Mouse (Mus musculus) stomach, embryonic 15.5 days (tissue): ENCODE measurements around the gene Vnn1. TPM values are rescaled to one million over a fixed set of nuclear protein-coding genes. Genes with fewer than 3 reads are reported as not detected.

Source experiments
- ATAC-seq: fragments of 200-750 bp; cut with Nextera tagmentation; 2 replicates; pipeline ENCODE4 v1.8.0; 2017; ENCODE audit warnings: low read depth, moderate number of reproducible peaks, moderate TSS enrichment; ENCODE audit not compliant: insufficient read depth, low FRiP score
- H3K27ac ChIP-seq: fragments of 300-500 bp; sonication (generic); 2 replicates; pipeline ENCODE4 v1.5.1; 2015; ENCODE audit warnings: mild to moderate bottlenecking, inconsistent platforms
- H3K27me3 ChIP-seq: fragments of 300-500 bp; sonication (generic); replicated peaks from 2 replicates; pipeline ENCODE4 v1.6.1; 2015; ENCODE audit warnings: inconsistent platforms
- H3K36me3 ChIP-seq: fragments of 300-500 bp; sonication (generic); 2 replicates; pipeline ENCODE4 v1.6.1; 2015; ENCODE audit warnings: inconsistent platforms
- H3K4me1 ChIP-seq: fragments of 300-500 bp; sonication (generic); 2 replicates; pipeline ENCODE4 v1.6.1; 2015; ENCODE audit warnings: inconsistent platforms
- H3K4me2 ChIP-seq: fragments of 300-500 bp; sonication (generic); 2 replicates; pipeline ENCODE4 v1.6.1; 2015; ENCODE audit warnings: mild to moderate bottlenecking, inconsistent platforms
- H3K4me3 ChIP-seq: fragments of 300-500 bp; sonication (generic); replicated peaks from 2 replicates; pipeline ENCODE4 v1.5.1; 2015; ENCODE audit warnings: inconsistent platforms
- H3K9ac ChIP-seq: fragments of 300-500 bp; sonication (generic); 2 replicates; pipeline ENCODE4 v1.6.1; 2015; ENCODE audit warnings: inconsistent platforms
- H3K9me3 ChIP-seq: fragments of 300-500 bp; sonication (generic); 2 replicates; pipeline ENCODE4 v1.6.1; 2016; ENCODE audit warnings: inconsistent platforms
- WGBS: fragments of 180-500 bp; shearing (Covaris S2); methylation state at CpG from one replicate; pipeline ENCODE4 v1.1.7; 2015; 5-methylcytosine and 5-hydroxymethylcytosine counted together
- polyA plus RNA-seq: library from polyadenylated mRNA; unstranded; fragments of >200 nt; fragmentation: Nextera tagmentation; extraction: Ambion mirVana; gene quantifications from 2 replicates; pipeline ENCODE4 v1.2.1, GENCODE M21; 2015

Gene Vnn1
- polyA plus RNA-seq, 1 experiment from 2014 or later, result 3.0 TPM

DNA sequence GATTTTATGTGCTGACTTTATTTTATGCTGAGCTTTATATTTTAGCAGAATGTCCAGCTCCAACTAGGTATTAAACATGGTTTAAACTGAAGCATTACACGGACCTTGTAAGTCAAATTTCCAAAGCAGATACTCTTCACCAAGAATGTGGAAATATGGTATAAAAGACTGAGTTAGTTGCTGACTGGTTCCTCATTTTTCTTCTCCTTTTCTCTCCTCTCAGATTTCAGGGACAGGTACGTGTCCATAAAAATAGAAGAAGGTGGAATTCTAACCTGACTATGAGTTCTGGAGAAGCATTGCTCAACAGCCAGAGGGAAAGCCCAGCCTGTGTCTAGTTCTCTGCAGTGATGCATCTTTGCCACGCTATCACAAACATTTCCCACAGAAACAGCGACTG, 25.6 kb downstream of the Vnn1 start, which contains the start of gene Taar1:
Taar1 (plus strand) TSS at position 301 of the 400 bp plus-strand sequence.
- Histone ChIP-seq H3K36me3 (no peaks in the 10 kb centered on the region), H3K4me3 (no peak within 1 kb of the TSS), H3K4me2 (no peak within 1 kb of the TSS), H3K27ac (no peak within 1 kb of the TSS), H3K4me1 (no peaks in the 10 kb centered on the region), H3K9ac (no peak within 1 kb of the TSS), H3K27me3 (no peaks in the 10 kb centered on the region), H3K9me3 (no peaks in the 10 kb centered on the region)
- WGBS, result 87% methylated on average over 4 of the region's 4 CpGs
- ATAC-seq, result no peak

DNA sequence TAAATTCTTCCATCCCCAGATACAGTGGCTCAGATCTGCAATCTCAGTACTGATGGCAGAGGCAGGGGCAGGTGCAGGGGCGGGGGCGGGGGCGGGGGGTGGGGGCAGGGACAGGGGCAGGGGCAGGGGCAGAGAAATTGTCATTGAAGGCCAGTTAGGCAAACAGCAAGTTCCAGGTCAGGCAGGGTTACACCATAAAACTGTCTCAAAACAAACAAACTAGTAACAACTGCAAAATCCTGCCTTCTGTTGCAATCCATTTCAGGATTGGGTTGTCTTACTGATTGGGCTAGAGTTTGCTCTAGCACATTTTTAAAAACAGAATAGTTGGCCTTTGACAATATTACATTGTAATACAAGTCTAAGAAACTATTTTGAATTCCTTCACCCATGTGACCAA, 28.0 kb downstream of the Vnn1 start:
- Histone ChIP-seq H3K36me3 (no peaks in the 10 kb centered on the region), H3K4me1 (no peaks in the 10 kb centered on the region), H3K4me3 (no peak overlapping the region), H3K27ac (no peak overlapping the region), H3K9ac (no peak overlapping the region), H3K4me2 (no peak overlapping the region), H3K27me3 (no peaks in the 10 kb centered on the region), H3K9me3 (no peaks in the 10 kb centered on the region)
- ATAC-seq, result no peak
- WGBS, result 56% methylated on average over 3 of the region's 3 CpGs

DNA sequence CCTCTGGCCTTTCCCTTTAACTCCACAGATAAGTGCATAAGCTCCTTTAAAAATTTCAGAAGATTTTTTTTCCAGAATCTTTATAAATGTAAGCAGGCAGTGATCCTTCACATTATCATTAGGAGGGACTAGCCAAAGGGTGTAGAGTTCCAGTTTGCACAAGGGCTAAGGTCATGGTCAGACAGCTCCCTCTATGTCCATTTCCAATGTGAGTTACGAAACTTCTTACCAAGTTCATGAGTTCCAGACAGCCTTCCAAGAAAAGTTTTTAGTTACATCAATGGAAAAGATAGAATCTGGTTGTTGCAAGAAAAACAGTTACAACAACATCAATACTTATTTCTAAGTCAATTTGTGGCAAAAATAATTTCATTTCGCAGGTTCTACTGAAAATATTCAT, 29.5 kb downstream of the Vnn1 start:
- Histone ChIP-seq H3K4me3 (no peak overlapping the region), H3K9ac (no peak overlapping the region), H3K27me3 (no peaks in the 10 kb centered on the region), H3K9me3 (no peaks in the 10 kb centered on the region), H3K4me2 (no peak overlapping the region), H3K36me3 (no peaks in the 10 kb centered on the region), H3K27ac (no peak overlapping the region), H3K4me1 (no peaks in the 10 kb centered on the region)
- ATAC-seq, result no peak
- WGBS, result 85% methylated on average over 2 of the region's 2 CpGs

DNA sequence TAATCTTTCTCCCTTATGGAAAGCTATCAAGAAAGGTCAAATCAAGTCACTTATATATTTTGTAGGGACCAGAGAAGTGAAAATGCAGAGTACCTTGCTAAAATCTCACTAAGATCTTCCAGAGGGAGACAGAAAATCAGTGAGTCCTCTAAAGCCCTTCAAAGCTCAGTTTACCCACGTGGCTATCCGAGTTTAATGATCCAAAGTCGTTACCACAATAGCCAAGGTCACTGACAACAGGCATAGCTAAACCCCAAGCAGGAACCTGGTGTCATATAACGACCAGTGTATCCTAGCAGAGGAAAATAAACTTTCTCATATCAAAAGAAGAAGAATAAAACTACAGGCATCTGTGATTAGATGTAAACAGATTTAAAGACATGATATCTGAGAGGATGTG, 43.1 kb downstream of the Vnn1 start:
- H3K27me3 ChIP-seq, result no peaks in the 10 kb centered on the region
- no peaks in the 10 kb centered on the region for H3K4me1 ChIP-seq
- H3K9ac ChIP-seq, result no peak overlapping the region
- H3K9me3 ChIP-seq, result no peaks in the 10 kb centered on the region
- WGBS, result 53% methylated on average over 4 of the region's 4 CpGs
- H3K36me3 ChIP-seq, result no peaks in the 10 kb centered on the region
- no peak overlapping the region for H3K27ac ChIP-seq
- no peak for ATAC-seq
- no peak overlapping the region for H3K4me3 ChIP-seq
- H3K4me2 ChIP-seq, result no peak overlapping the region

DNA sequence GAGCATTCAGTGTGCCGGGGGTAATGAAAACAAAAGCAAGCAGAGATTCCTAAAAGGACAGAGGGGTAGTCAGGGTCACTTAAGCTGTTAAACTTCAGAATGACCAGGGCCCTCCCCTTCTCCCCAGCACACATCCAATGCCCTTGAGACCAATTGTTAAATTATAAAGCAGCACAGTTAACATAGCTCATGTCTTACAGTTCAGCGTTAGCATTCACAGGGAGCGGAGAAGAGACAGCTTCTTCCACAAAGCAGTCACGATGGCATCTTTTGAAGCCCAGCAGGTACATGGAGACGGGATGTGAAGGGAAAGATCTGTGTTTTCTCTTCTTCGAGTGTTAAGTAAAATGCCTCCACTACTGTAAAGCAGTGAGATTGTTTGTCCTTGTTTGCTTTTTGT, 43.8 kb downstream of the Vnn1 start, which contains the start of gene Taar2:
Taar2 (plus strand) TSS at position 261 of the 400 bp plus-strand sequence.
- no peak within 1 kb of the TSS for H3K9ac ChIP-seq
- H3K36me3 ChIP-seq, result no peaks in the 10 kb centered on the region
- 56% methylated on average over 6 of the region's 6 CpGs for WGBS
- H3K27me3 ChIP-seq, result no peaks in the 10 kb centered on the region
- ATAC-seq, result no peak
- no peak within 1 kb of the TSS for H3K4me2 ChIP-seq
- H3K27ac ChIP-seq, result no peak within 1 kb of the TSS
- H3K4me1 ChIP-seq, result no peaks in the 10 kb centered on the region
- H3K4me3 ChIP-seq, result no peak within 1 kb of the TSS
- no peaks in the 10 kb centered on the region for H3K9me3 ChIP-seq

DNA sequence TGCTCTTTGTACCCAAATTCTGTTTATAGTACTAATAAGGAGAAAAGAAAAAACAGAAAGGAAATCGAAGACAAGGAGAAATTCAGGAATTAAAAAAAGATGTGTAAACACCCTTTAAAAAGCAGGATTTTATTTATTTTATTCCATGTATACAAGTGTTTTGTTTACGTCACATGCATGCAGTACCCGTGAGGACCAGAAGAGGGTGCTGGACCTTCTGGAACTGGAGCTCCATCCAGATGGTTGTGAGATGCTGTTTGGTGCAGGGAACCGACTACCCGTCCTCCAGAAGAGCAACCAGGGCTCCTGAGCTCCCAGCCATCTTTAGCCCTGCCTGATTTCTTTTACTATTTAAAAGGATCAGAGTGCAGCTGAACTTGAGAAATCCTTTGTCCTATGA, 48.0 kb downstream of the Vnn1 start:
- H3K27ac ChIP-seq, result no peak overlapping the region
- ATAC-seq, result no peak
- WGBS, result 79% methylated on average over 5 of the region's 5 CpGs
- no peaks in the 10 kb centered on the region for H3K9me3 ChIP-seq
- H3K36me3 ChIP-seq, result no peaks in the 10 kb centered on the region
- H3K4me1 ChIP-seq, result no peaks in the 10 kb centered on the region
- no peak overlapping the region for H3K9ac ChIP-seq
- H3K27me3 ChIP-seq, result no peaks in the 10 kb centered on the region
- no peak overlapping the region for H3K4me2 ChIP-seq
- no peak overlapping the region for H3K4me3 ChIP-seq

DNA sequence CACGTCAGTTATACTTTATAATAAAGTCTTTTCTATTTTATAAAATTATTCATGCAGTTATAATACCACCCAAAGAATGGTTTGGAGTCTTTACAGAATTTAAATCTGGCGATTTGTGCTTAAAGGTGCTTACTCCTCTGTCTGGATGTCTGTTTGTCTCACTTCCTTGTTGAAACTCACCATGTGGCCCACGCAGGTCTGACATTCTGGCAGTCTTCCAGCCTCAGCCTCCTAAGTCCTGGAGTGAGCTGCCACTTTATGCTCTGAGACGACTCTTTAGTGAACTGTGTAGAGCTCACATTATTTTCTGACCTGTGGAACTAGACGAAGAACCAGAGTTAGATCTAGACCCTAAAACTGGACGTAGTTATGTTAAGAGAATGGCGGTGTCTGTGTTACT, 53.5 kb downstream of the Vnn1 start:
- H3K36me3 ChIP-seq, result no peaks in the 10 kb centered on the region
- no peaks in the 10 kb centered on the region for H3K9me3 ChIP-seq
- no peaks in the 10 kb centered on the region for H3K27me3 ChIP-seq
- H3K4me3 ChIP-seq, result no peak overlapping the region
- no peak overlapping the region for H3K27ac ChIP-seq
- no peak overlapping the region for H3K9ac ChIP-seq
- no peak overlapping the region for H3K4me2 ChIP-seq
- no peak for ATAC-seq
- WGBS, result 42% methylated on average over 7 of the region's 7 CpGs
- no peaks in the 10 kb centered on the region for H3K4me1 ChIP-seq

DNA sequence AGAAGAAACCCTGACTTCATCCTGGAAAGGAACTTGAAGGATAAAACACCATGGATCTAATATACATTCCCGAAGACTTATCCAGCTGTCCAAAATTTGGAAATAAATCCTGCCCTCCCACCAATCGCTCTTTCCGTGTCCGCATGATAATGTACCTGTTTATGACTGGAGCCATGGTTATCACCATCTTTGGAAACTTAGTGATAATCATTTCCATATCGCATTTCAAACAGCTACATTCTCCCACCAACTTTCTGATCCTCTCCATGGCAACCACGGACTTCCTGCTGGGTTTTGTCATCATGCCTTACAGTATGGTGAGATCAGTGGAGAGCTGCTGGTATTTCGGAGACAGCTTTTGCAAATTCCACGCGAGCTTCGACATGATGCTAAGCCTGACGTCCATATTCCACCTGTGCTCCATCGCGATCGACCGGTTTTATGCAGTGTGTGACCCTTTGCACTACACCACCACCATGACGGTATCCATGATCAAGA, 55.1 kb downstream of the Vnn1 start, which contains the start of gene Taar3:
Taar3 (plus strand) TSS at position 51 of the 498 bp plus-strand sequence.
- no peak within 1 kb of the TSS for H3K4me3 ChIP-seq
- no peak within 1 kb of the TSS for H3K27ac ChIP-seq
- H3K4me1 ChIP-seq, result no peaks in the 10 kb centered on the region
- no peaks in the 10 kb centered on the region for H3K36me3 ChIP-seq
- no peaks in the 10 kb centered on the region for H3K27me3 ChIP-seq
- H3K4me2 ChIP-seq, result no peak within 1 kb of the TSS
- WGBS, result 87% methylated on average over 16 of the region's 16 CpGs
- no peaks in the 10 kb centered on the region for H3K9me3 ChIP-seq
- no peak for ATAC-seq
- no peak within 1 kb of the TSS for H3K9ac ChIP-seq

DNA sequence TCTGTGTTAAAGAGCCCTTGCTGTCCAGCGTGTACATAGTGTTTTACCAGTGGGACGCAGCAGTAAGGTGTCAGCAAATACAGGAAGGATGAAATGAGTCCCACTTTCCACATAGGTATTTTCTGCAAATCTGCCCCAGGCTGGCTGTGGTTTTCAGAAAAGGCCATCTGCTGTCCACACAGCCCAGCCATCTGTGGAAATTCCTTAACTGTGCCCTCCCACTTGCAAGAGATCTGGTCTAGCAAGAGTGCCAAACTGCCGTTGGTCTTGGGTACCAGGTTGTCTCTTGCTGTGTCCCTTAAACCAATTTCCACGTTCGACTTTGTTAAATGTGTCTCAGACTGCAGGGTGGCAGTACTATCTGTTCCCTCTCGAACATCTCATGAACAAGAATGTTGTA, 57.2 kb downstream of the Vnn1 start:
- WGBS, result 75% methylated on average over 6 of the region's 6 CpGs

More for the DNA sequence above, 57.2 kb downstream of the Vnn1 start:
- ATAC-seq, result no peak
- Histone ChIP-seq H3K36me3 (no peaks in the 10 kb centered on the region), H3K27ac (no peak overlapping the region), H3K27me3 (no peaks in the 10 kb centered on the region), H3K9ac (no peak overlapping the region), H3K9me3 (no peaks in the 10 kb centered on the region), H3K4me1 (no peaks in the 10 kb centered on the region), H3K4me3 (no peak overlapping the region), H3K4me2 (no peak overlapping the region)

Other genes with a start within 250 kb of the Vnn1 start
- 150 and 170 TPM in 2 replicates for gene Rps12, start 107.4 kb upstream of the Vnn1 start, polyA plus RNA-seq
- gene Slc18b1, start 97.7 kb upstream of the Vnn1 start, polyA plus RNA-seq, result 14.8 and 19.8 TPM in 2 replicates
- gene Vnn3, start 43.2 kb upstream of the Vnn1 start, polyA plus RNA-seq, result 0.41 and 0.67 TPM in 2 replicates
- gene Taar1, start 25.7 kb downstream of the Vnn1 start, polyA plus RNA-seq, result not detected in 2 replicates
- gene Taar2, start 43.9 kb downstream of the Vnn1 start, polyA plus RNA-seq, result not detected in 2 replicates
- gene Taar3, start 54.9 kb downstream of the Vnn1 start, polyA plus RNA-seq, result not detected in 2 replicates
- not detected in 2 replicates for gene Taar4, start 65.8 kb downstream of the Vnn1 start, polyA plus RNA-seq
- gene Taar5, start 76.0 kb downstream of the Vnn1 start, polyA plus RNA-seq, result not detected in 2 replicates
- gene Taar6, start 91.0 kb downstream of the Vnn1 start, polyA plus RNA-seq, result not detected in 2 replicates
- gene Taar7a, start 98.8 kb downstream of the Vnn1 start, polyA plus RNA-seq, result not detected in 2 replicates
- not detected in 2 replicates for gene Taar7b, start 105.3 kb downstream of the Vnn1 start, polyA plus RNA-seq
- gene Taar7d, start 132.5 kb downstream of the Vnn1 start, polyA plus RNA-seq, result not detected in 2 replicates
- not detected in 2 replicates for gene Taar7e, start 142.9 kb downstream of the Vnn1 start, polyA plus RNA-seq
- gene Taar7f, start 154.8 kb downstream of the Vnn1 start, polyA plus RNA-seq, result not detected in 2 replicates
- gene Taar8a, start 181.8 kb downstream of the Vnn1 start, polyA plus RNA-seq, result not detected in 2 replicates
- not detected in 2 replicates for gene Taar8b, start 197.6 kb downstream of the Vnn1 start, polyA plus RNA-seq
- gene Taar8c, start 207.2 kb downstream of the Vnn1 start, polyA plus RNA-seq, result not detected in 2 replicates
- gene Taar9, start 214.8 kb downstream of the Vnn1 start, polyA plus RNA-seq, result 0.13 TPM in 1 of 2 replicates, not detected in the other